Mouse (Mus musculus) limb, embryonic 15.5 days (tissue): ENCODE results near the gene Mllt3. TPM values are rescaled to one million over a fixed set of nuclear protein-coding genes. Genes with fewer than 3 reads are reported as not detected.
"Not testable (repeated sequence)": the region's sequence is repeated elsewhere in the genome, so short reads cannot be mapped to it uniquely, and the experiment has no call there.

ENCODE experiments used
- ATAC-seq: fragments of 200-750 bp; cut with Nextera tagmentation; 2 replicates; pipeline ENCODE4 v1.8.0; 2017; ENCODE audit warnings: low read depth, moderate TSS enrichment; ENCODE audit not compliant: insufficient number of reproducible peaks, low FRiP score, low TSS enrichment
- H3K27ac ChIP-seq: fragments of 300-500 bp; sonication (generic); 2 replicates; pipeline ENCODE4 v1.5.1; 2015; ENCODE audit warnings: moderate library complexity, mild to moderate bottlenecking, inconsistent platforms
- H3K27me3 ChIP-seq: fragments of 300-500 bp; sonication (generic); 2 replicates; pipeline ENCODE4 v1.6.1; 2015; ENCODE audit warnings: inconsistent platforms
- H3K36me3 ChIP-seq: fragments of 300-500 bp; sonication (generic); 2 replicates; pipeline ENCODE4 v1.6.1; 2015; ENCODE audit warnings: inconsistent platforms
- H3K4me1 ChIP-seq: fragments of 300-500 bp; sonication (generic); 2 replicates; pipeline ENCODE4 v1.6.1; 2015; ENCODE audit warnings: inconsistent platforms
- H3K4me2 ChIP-seq: fragments of 300-500 bp; sonication (generic); 2 replicates; pipeline ENCODE4 v1.6.1; 2015; ENCODE audit warnings: mild to moderate bottlenecking, inconsistent platforms
- H3K4me3 ChIP-seq: fragments of 300-500 bp; sonication (generic); 2 replicates; pipeline ENCODE4 v1.5.1; 2015; ENCODE audit warnings: mild to moderate bottlenecking, inconsistent platforms
- H3K9ac ChIP-seq: fragments of 300-500 bp; sonication (generic); 2 replicates; pipeline ENCODE4 v1.6.1; 2015; ENCODE audit warnings: inconsistent platforms
- H3K9me3 ChIP-seq: fragments of 300-500 bp; sonication (generic); 2 replicates; pipeline ENCODE4 v1.6.1; 2016; ENCODE audit warnings: inconsistent platforms
- WGBS: fragments of 180-500 bp; shearing (Covaris S2); methylation state at CpG from one replicate; pipeline ENCODE4 v1.1.7; 2015; 5-methylcytosine and 5-hydroxymethylcytosine counted together
- polyA plus RNA-seq: library from polyadenylated mRNA; unstranded; fragments of >200 nt; fragmentation: Nextera tagmentation; extraction: Ambion mirVana; gene quantifications from 2 replicates; pipeline ENCODE4 v1.2.1, GENCODE M21; 2015

Gene Mllt3
- polyA plus RNA-seq, 1 experiment from 2014 or later = 42.0 TPM

DNA sequence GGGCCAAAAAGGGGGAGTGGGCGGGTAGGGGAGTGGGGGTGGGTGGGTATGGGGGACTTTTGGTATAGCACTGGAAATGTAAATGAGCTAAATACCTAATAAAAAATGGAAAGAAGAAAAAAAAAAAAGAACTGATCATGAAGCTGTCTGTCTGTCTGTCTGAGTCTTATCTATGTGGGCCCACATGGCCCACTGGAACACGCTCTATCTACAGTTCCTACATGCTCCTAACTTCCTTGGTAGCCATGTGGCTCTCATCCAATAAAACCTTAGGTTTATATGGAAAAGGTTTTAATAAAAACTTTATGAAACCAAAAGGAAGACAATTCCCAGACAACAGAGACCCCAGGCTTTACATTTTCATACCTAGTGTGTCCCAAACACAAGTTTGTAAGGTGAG, 68.3 kb downstream of the Mllt3 start:
- H3K4me1 ChIP-seq, H3K27ac ChIP-seq, ATAC-seq, H3K9me3 ChIP-seq, H3K4me3 ChIP-seq, H3K9ac ChIP-seq, H3K36me3 ChIP-seq, H3K27me3 ChIP-seq, H3K4me2 ChIP-seq: not testable (repeated sequence)
- WGBS = 85% methylated on average over 1 of the region's 2 CpGs

DNA sequence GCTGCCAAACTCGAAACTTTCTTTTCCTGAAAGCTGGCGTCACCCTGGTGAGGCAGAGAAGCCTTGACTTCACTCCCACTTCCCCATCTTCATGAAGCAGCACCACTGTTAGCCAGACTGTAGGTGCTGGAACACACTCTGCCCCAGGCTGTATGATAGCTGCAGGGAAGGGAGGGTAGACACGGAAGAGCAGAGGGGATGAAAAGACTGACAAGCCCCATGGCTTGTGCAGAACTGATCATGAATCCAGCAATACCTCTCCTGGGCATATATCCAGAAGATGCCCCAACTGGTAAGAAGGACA, 69.4 kb downstream of the Mllt3 start:
- no peaks in the 10 kb centered on the region for H3K27me3 ChIP-seq
- 0 out of 2 replicates have a peak, but pooled peaks cover 5% of the 10 kb centered on the region for H3K4me1 ChIP-seq
- whole genome bisulfite sequencing = 80% methylated on average over 3 of the region's 3 CpGs
- H3K4me3 ChIP-seq = no peak overlapping the region
- H3K9me3 ChIP-seq = no peaks in the 10 kb centered on the region
- H3K9ac ChIP-seq = no peak overlapping the region
- ATAC-seq = no peak
- H3K27ac ChIP-seq = no peak overlapping the region
- no peak overlapping the region for H3K4me2 ChIP-seq
- H3K36me3 ChIP-seq = no peaks in the 10 kb centered on the region

- no peak overlapping the region for H3K4me2 ChIP-seq
- no peaks in the 10 kb centered on the region for H3K36me3 ChIP-seq
- no peak for ATAC-seq
- WGBS = 66% methylated on average over 13 of the region's 13 CpGs
- no peaks in the 10 kb centered on the region for H3K9me3 ChIP-seq
- no peak overlapping the region for H3K4me3 ChIP-seq
- no peaks in the 10 kb centered on the region for H3K27me3 ChIP-seq
- no peak overlapping the region for H3K27ac ChIP-seq
- H3K9ac ChIP-seq = no peak overlapping the region
- 0 out of 2 replicates have a peak, but pooled peaks cover 5% of the 10 kb centered on the region for H3K4me1 ChIP-seq
These were observed 70.0 kb downstream of the Mllt3 start for GRCm38 (mm10) chr4:87963055-87963772.

- 80% methylated on average over 6 of the region's 6 CpGs for WGBS
- no peak for ATAC-seq
These were observed 71.3 kb downstream of the Mllt3 start for GRCm38 (mm10) chr4:87961872-87962271.

GRCm38 (mm10) chr4:87957852-87958251, 75.3 kb downstream of the Mllt3 start:
- no peak for ATAC-seq
- no peaks in the 10 kb centered on the region for H3K9me3 ChIP-seq

More at GRCm38 (mm10) chr4:87961872-87962271, 71.3 kb downstream of the Mllt3 start:
- no peaks in the 10 kb centered on the region for H3K9me3 ChIP-seq
- H3K4me1 ChIP-seq = 0 out of 2 replicates have a peak, but pooled peaks cover 5% of the 10 kb centered on the region
- no peaks in the 10 kb centered on the region for H3K36me3 ChIP-seq
- no peaks in the 10 kb centered on the region for H3K27me3 ChIP-seq
- H3K9ac ChIP-seq = no peak overlapping the region
- no peak overlapping the region for H3K4me3 ChIP-seq
- no peak overlapping the region for H3K4me2 ChIP-seq
- H3K27ac ChIP-seq = no peak overlapping the region

DNA sequence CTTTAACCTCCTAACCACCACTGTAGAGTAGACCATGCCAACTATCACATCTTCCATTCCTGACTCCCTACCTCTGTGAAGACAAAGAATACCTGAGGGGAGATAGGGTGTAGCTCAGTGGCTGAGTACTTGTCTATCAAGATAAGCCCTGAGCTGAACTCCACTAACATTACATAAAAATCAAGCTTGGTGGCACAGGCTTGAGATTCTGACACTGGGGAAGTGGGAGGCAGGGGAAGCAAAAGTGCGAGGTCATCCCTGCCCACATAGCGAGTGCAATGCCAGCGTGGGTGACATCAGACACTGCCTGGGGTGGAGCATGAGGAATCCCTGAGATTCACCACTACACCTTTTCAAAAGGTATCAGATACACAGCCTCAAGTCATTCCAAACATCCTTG, 76.0 kb downstream of the Mllt3 start:
- Histone ChIP-seq H3K4me3 (no peak overlapping the region), H3K4me2 (no peak overlapping the region), H3K9ac (no peak overlapping the region), H3K27ac (no peak overlapping the region), H3K27me3 (no peaks in the 10 kb centered on the region), H3K9me3 (no peaks in the 10 kb centered on the region), H3K4me1 (no peaks in the 10 kb centered on the region), H3K36me3 (no peaks in the 10 kb centered on the region)
- ATAC-seq = no peak
- 90% methylated on average over 3 of the region's 3 CpGs for WGBS

More at GRCm38 (mm10) chr4:87957852-87958251, 75.3 kb downstream of the Mllt3 start:
- Histone ChIP-seq H3K27ac (no peak overlapping the region), H3K4me3 (no peak overlapping the region), H3K9ac (no peak overlapping the region), H3K4me1 (no peaks in the 10 kb centered on the region), H3K27me3 (no peaks in the 10 kb centered on the region), H3K36me3 (no peaks in the 10 kb centered on the region), H3K4me2 (no peak overlapping the region)
- WGBS = 74% methylated on average over 3 of the region's 3 CpGs

GRCm38 (mm10) chr4:87955132-87955531, 78.0 kb downstream of the Mllt3 start:
- no peak overlapping the region for H3K4me3 ChIP-seq
- no peaks in the 10 kb centered on the region for H3K9me3 ChIP-seq
- no peaks in the 10 kb centered on the region for H3K27me3 ChIP-seq
- no peak for ATAC-seq
- H3K4me1 ChIP-seq = no peaks in the 10 kb centered on the region
- no peak overlapping the region for H3K27ac ChIP-seq
- H3K4me2 ChIP-seq = no peak overlapping the region
- no peak overlapping the region for H3K9ac ChIP-seq
- H3K36me3 ChIP-seq = no peaks in the 10 kb centered on the region
- 63% methylated on average over 2 of the region's 2 CpGs for WGBS

DNA sequence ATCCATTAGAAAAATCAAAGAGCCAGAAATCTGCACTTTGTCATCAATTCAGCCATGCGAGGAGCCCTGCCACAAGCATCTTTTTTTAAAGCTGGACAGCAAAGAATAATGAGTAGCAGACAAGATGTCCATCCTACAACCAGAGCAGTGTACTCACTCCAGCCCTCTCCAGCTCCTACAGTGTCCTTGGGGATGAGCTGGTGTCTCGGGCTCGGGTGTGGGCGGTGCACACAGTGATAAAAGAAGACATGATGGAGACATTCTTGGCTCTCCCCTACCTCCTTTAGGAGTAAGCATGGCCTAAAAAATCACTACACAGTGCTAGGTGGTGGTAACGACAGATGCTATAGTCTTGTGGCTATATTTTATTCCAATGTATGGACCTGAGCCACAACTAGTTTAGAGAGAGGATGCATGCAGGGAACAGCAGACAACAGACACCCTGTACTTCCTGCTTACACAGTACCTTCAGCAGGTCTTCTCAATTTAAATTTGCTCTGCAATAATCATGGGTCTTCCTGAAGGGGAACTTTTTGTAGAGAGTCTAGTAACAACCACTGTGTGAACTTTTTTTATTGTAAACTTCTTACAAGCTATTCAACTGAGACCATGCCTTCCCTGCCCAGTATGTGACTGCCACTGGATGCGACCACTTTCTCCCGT, 78.6 kb downstream of the Mllt3 start:
- H3K4me1 ChIP-seq = no peaks in the 10 kb centered on the region
- no peaks in the 10 kb centered on the region for H3K36me3 ChIP-seq
- no peaks in the 10 kb centered on the region for H3K9me3 ChIP-seq
- H3K9ac ChIP-seq = no peak overlapping the region
- no peak for ATAC-seq
- H3K27me3 ChIP-seq = no peaks in the 10 kb centered on the region
- no peak overlapping the region for H3K27ac ChIP-seq
- no peak overlapping the region for H3K4me3 ChIP-seq
- WGBS = 66% methylated on average over 7 of the region's 7 CpGs
- no peak overlapping the region for H3K4me2 ChIP-seq

- H3K9ac ChIP-seq = no peak overlapping the region
- H3K27me3 ChIP-seq = no peaks in the 10 kb centered on the region
- WGBS = 66% methylated on average over 4 of the region's 4 CpGs
- no peak for ATAC-seq
- no peak overlapping the region for H3K27ac ChIP-seq
- no peak overlapping the region for H3K4me2 ChIP-seq
- H3K36me3 ChIP-seq = no peaks in the 10 kb centered on the region
- no peaks in the 10 kb centered on the region for H3K9me3 ChIP-seq
- no peaks in the 10 kb centered on the region for H3K4me1 ChIP-seq
- H3K4me3 ChIP-seq = no peak overlapping the region
These were observed 79.4 kb downstream of the Mllt3 start for GRCm38 (mm10) chr4:87953736-87954135.

DNA sequence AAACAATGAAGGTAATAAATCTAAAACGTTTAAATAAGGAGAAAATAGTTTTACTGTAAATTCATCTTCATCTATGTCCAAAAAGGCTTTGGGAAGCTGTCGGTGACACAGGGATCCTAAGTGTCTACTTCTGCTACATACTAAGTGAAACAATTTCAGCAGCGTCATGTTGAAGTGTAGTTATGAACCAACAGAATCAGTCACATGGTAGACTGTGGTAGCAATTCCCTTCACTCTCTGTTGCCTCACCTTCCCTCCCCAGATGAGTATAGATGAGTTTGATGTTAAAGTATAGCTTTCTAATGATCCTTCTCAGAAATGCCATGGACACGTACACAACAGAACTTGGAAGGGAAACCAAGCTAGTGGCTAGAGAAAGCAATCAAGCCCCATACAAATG, 79.9 kb downstream of the Mllt3 start:
- H3K36me3 ChIP-seq = no peaks in the 10 kb centered on the region
- 80% methylated on average over 4 of the region's 4 CpGs for WGBS
- H3K27me3 ChIP-seq = no peaks in the 10 kb centered on the region
- H3K9me3 ChIP-seq = no peaks in the 10 kb centered on the region
- H3K27ac ChIP-seq = no peak overlapping the region
- ATAC-seq = no peak
- H3K9ac ChIP-seq = no peak overlapping the region
- H3K4me3 ChIP-seq = no peak overlapping the region
- H3K4me2 ChIP-seq = no peak overlapping the region
- no peaks in the 10 kb centered on the region for H3K4me1 ChIP-seq

DNA sequence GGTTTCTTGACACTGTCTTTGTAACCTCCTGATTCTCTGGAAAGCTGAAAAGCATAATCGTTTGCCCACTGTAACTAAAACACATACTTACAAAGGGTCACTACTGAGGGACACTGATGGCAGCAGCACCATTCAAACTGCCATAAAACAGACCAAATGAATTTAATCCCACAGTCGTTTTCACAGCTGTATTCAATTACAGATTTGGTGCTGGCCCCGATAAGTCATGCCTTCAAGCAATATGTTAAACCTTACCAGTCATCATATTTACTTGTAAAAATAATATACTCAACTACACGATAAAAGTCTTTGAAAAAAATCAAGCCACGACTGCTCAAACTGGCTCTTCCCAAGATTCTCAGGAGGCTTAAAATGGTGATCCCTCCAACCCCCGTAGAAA, 83.7 kb downstream of the Mllt3 start:
- Histone ChIP-seq H3K4me3 (no peak overlapping the region), H3K27me3 (no peaks in the 10 kb centered on the region), H3K36me3 (no peaks in the 10 kb centered on the region), H3K9me3 (no peaks in the 10 kb centered on the region), H3K4me1 (no peaks in the 10 kb centered on the region), H3K27ac (no peak overlapping the region), H3K9ac (no peak overlapping the region), H3K4me2 (no peak overlapping the region)
- ATAC-seq = no peak
- WGBS = 17% methylated on average over 6 of the region's 6 CpGs

DNA sequence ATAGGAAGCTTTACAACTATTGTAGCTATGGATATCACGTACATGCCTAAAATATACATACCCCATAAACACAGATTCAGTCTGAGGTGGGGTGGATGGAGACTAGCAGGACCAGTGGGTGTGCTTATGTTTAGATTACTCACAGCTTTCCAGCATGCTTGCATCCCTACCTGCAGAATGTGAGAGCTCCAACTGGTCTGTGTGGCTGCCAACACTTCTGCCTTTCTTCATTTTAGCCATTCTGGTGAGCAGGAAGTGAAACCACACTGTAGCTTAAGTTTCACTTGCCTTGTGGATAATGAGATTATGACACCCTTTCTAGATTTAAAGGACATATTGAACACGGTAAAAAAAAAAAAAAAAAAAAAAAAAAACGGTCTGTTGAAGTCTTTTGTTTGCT, 88.8 kb downstream of the Mllt3 start:
- Histone ChIP-seq H3K9me3 (no peaks in the 10 kb centered on the region), H3K4me2 (no peak overlapping the region), H3K4me3 (no peak overlapping the region), H3K27ac (no peak overlapping the region), H3K9ac (no peak overlapping the region), H3K27me3 (no peaks in the 10 kb centered on the region), H3K36me3 (no peaks in the 10 kb centered on the region), H3K4me1 (no peaks in the 10 kb centered on the region; the same call in 1 of the 2 replicates)
- 59% methylated on average over 3 of the region's 3 CpGs for WGBS
- ATAC-seq = no peak
